Mouse (Mus musculus) E14TG2a.4 (cell line): ENCODE data around the gene Iqck.

Experiments used
- CTCF ChIP-seq: conservative IDR thresholded peaks from 2 replicates; pipeline ENCODE4 v1.5.1; 2014; ENCODE audit warnings: low read length
- POU5F1 ChIP-seq: IDR thresholded peaks from 2 replicates; pipeline ENCODE4 v1.6.1; 2014; ENCODE audit warnings: low read length, borderline replicate concordance

- TF ChIP-seq CTCF, result no peak
- TF ChIP-seq POU5F1, result no peak
These were observed 44.0 kb upstream of the Iqck start for GRCm38 (mm10) chr7:118811407-118812106.
